Mouse (Mus musculus) lung, adult 18-20 months (tissue): ENCODE results near the gene Kdm5b.
"Not testable (repeated sequence)": the region's sequence is repeated elsewhere in the genome, so short reads cannot be mapped to it uniquely, and the experiment has no call there.

ENCODE experiments used
- DNase-seq, 2 experiments: peaks; one replicate each; pipeline ENCODE4 v3.0.0; 2022; ENCODE audit warnings: mixed read lengths in 2 of 2

Gene Kdm5b

GRCm38 (mm10) chr1:134559976-134560375 is at the start of gene Kdm5b:
Gene Kdm5b (plus strand): TSS chr1:134560171.
- DNase-seq = peak; percentile 91 to 93

GRCm38 (mm10) chr1:134512183-134512582 is 47.8 kb upstream of the Kdm5b start:
- DNase-seq = no peak

- DNase-seq = no peak
Measured at GRCm38 (mm10) chr1:134512584-134512983, 47.4 kb upstream of the Kdm5b start.

- DNase-seq = peak; percentile 65 to 77
Measured at GRCm38 (mm10) chr1:134513312-134513860, 46.6 kb upstream of the Kdm5b start.

- DNase-seq = peak; percentile 33 to 49
Measured at GRCm38 (mm10) chr1:134513876-134514590, 45.9 kb upstream of the Kdm5b start.

GRCm38 (mm10) chr1:134515891-134516290 is 44.1 kb upstream of the Kdm5b start:
- no peak for DNase-seq

GRCm38 (mm10) chr1:134516491-134517198 is 43.3 kb upstream of the Kdm5b start:
- DNase-seq = no peak

- not testable (repeated sequence) for DNase-seq
Measured at GRCm38 (mm10) chr1:134517841-134518240, 42.1 kb upstream of the Kdm5b start.

GRCm38 (mm10) chr1:134518677-134519076 is 41.3 kb upstream of the Kdm5b start:
- peak; percentile 82 to 88 for DNase-seq

- DNase-seq = not testable (repeated sequence)
Measured at GRCm38 (mm10) chr1:134519201-134519600, 40.8 kb upstream of the Kdm5b start.

GRCm38 (mm10) chr1:134520001-134520721 is 39.8 kb upstream of the Kdm5b start:
- no peak for DNase-seq

GRCm38 (mm10) chr1:134521163-134521562 is 38.8 kb upstream of the Kdm5b start:
- no peak for DNase-seq

GRCm38 (mm10) chr1:134522325-134522724 is 37.6 kb upstream of the Kdm5b start:
- no peak for DNase-seq

- peak; percentile 18 to 42 for DNase-seq
Measured at GRCm38 (mm10) chr1:134524424-134524823, 35.5 kb upstream of the Kdm5b start.

GRCm38 (mm10) chr1:134525015-134525414 is 35.0 kb upstream of the Kdm5b start:
- DNase-seq = no peak

- DNase-seq = no peak
Measured at GRCm38 (mm10) chr1:134526752-134527151, 33.2 kb upstream of the Kdm5b start.

- no peak for DNase-seq
Measured at GRCm38 (mm10) chr1:134530618-134531017, 29.4 kb upstream of the Kdm5b start.

GRCm38 (mm10) chr1:134533710-134534109 is 26.3 kb upstream of the Kdm5b start:
- DNase-seq = not testable (repeated sequence)

- DNase-seq = no peak
Measured at GRCm38 (mm10) chr1:134535054-134535453, 24.9 kb upstream of the Kdm5b start.

GRCm38 (mm10) chr1:134535513-134535912 is 24.5 kb upstream of the Kdm5b start:
- no peak for DNase-seq

GRCm38 (mm10) chr1:134540610-134541009 is 19.4 kb upstream of the Kdm5b start:
- DNase-seq = no peak

- DNase-seq = peak; percentile 17 to 21
Measured at GRCm38 (mm10) chr1:134548231-134548630, 11.7 kb upstream of the Kdm5b start.

GRCm38 (mm10) chr1:134549632-134550132 is 10.3 kb upstream of the Kdm5b start, which contains the start of gene Mgat4e:
Gene Mgat4e (minus strand): TSS chr1:134549682.
- no peak for DNase-seq
